Mouse (Mus musculus) liver, adult (tissue): ENCODE results near the gene Gm49322.

ENCODE experiments used
- GATA4 ChIP-seq: IDR thresholded peaks from 2 replicates; pipeline ENCODE4 v1.6.1; 2014; ENCODE audit warnings: mild to moderate bottlenecking, low read length; ENCODE audit not compliant: insufficient replicate concordance

Gm49322 gene

DNA sequence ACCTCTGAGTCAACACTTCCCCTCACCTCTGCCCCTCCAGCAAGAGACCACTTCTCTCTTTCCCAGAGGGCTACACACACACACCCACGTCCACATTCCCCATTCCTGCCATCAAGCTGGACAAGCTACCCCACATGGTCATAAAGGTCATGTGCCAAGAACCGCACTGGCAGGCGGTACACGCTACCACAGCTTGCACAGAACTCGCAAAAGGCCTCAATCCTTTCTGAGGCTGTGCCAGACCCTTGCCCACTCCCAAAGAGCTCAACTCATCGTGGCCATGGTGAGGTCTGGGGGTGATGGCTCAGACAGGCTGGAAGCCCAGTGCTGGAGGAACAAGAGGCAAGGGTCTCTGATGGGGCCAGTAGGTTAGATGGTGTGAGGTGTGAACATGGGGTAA, 49.0 kb downstream of the Gm49322 start:
- no peak for TF ChIP-seq GATA4

- TF ChIP-seq GATA4 = no peak
These were observed 49.7 kb downstream of the Gm49322 start for GRCm38 (mm10) chr10:80655406-80656129.

DNA sequence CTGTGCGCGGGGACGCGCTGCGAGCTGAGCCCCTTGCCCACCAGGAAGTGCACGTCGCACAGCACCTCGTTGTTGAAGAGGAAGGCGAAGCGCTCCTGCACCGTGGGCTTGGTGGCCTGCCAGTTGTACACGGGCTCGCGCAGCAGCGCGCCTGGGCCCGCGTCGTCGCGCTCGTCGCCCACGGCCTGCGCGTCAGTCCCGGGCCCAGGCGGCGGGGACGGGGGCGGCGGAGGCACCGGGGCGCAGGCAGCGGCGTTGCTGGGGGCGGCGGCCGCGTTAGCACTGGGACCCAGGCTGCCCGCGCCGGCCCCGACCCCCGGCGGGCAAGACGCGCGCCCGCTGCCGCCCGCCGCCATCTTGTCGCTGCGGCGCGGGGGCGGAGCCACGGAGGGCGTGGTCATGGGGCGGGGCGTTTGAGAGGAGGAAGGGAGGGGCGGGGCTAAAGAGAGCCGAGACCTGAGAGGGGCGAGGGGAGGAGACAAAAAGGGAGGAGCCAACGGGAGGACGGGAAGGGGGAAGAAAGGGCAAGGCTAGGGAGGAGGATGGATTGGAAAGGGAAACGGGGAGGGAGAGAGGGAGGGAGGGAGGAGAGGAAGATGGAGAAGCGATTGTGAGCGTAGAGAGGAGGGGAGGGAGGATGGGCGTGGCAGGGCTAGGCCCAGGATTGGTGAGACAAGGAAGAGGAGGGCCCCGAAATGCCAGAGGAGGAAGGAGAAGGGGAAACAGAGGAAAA, 50.5 kb downstream of the Gm49322 start:
- TF ChIP-seq GATA4 = peak; percentile 51; the same call in 1 of the 2 replicates

GRCm38 (mm10) chr10:80656863-80657623, 51.2 kb downstream of the Gm49322 start, which contains the start of gene Btbd2:
Gene Btbd2 (minus strand): TSS chr10:80657071.
- TF ChIP-seq GATA4 = no peak

GRCm38 (mm10) chr10:80658194-80658840, 52.5 kb downstream of the Gm49322 start:
- TF ChIP-seq GATA4 = no peak

DNA sequence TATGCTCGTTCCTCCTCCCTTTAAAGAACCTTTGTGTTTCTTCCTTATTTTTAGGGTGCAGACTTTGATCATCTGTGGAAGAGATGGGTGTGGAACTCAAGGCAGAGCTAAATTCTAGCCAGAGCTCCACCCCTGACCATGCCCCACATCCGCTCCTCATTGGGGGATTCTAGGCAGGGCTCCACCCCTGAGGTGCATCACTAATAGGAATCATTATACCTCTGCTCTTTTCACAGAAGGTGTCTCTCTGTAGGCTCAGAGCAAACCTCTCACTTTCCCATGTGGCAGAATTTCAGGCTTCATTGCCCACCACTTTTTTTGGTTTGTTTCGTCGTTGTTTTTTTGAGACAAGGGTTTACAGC, 53.0 kb downstream of the Gm49322 start:
- TF ChIP-seq GATA4 = no peak

DNA sequence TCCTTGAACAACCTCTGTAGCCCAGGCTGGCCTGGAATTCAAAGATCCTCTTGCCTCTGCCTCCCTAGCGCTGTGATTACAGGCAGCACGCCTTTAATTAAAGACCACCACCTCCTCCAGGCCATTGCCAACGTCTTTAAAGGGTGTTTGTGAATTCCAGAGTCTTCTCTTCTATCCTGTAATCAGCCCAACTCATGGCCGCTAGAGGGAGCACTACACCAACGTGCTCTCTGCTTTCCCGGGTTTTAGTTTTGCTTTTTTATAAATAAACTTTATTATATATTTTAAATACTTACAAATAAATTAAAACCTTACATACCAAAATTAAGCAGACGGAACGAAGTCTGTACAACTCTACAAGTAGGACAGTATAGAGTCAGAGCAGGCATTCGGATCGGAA, 53.4 kb downstream of the Gm49322 start:
- TF ChIP-seq GATA4 = no peak

GRCm38 (mm10) chr10:80661149-80661548, 55.3 kb downstream of the Gm49322 start:
- no peak for TF ChIP-seq GATA4

GRCm38 (mm10) chr10:80663485-80664196, 57.8 kb downstream of the Gm49322 start:
- peak; percentile 75; the same call in 1 of the 2 replicates for TF ChIP-seq GATA4

DNA sequence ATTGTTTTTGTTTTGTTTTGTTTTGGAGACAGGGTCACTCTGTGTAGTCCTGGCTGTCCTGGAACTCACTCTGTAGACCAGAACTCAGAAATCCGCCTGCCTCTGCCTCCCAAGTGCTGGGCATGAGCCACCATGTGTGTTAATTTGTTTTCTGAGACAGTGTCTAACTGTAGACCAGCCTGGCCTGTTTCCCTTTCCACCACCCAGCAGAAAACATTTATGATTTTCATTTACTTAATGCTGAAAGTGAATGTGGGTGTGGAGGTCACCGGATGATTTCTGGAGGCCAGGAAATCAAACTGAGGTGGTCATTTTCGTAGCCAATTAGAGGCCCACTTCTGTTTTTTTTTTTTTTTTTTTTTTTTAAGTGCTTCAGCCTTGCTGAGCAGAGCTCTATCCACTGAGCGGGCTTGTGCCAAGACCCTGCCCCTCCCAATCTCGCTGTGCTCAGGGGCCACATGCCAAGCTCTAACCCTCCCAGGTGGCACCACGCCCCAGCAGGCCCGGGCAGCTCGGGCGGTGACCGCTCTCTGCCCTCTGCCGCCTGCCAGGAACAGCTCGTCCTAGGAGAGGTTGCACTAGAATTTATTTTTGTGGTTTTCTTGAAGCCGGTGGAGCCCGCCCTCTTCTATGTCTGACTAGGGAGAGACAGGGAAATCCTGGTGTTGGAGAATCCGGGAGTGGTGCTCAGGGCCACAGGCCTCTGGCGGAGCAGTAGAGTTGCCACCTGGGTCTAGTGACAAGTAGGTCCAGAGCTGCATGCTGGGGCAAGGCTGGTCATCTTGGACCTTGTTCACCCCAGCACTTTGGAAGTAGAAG, 58.6 kb downstream of the Gm49322 start:
- TF ChIP-seq GATA4 = peak; percentile 8; the same call in 1 of the 2 replicates

DNA sequence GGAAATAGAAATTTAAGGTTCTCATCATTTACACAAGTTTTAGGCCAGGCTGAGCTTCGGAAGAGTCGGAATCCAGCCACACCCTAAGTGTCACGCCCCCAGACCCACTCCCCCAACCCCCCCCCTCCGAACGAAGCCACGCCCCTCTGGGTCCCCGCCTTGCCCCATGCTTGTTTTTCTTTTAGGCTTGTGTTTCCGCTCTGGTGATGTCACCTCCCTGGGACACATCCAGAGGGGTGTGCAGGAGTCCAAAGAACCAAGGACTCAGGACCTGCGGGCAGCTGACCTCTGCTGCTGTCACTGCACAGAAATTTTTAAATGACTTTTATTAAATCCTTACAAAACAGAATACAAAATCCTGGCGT, 59.2 kb downstream of the Gm49322 start:
- TF ChIP-seq GATA4 = no peak
